Mouse (Mus musculus) neural tube, embryonic 10.5 days (tissue): ENCODE measurements around the gene Bace2.

ENCODE experiments used
- DNase-seq: peaks from one replicate; pipeline ENCODE4 v3.0.0-alpha.2; 2017; ENCODE audit warnings: low spot score; ENCODE audit errors: extremely low spot score

Bace2 gene

GRCm38 (mm10) chr16:97356499-97357187, at the start of gene Bace2:
Gene Bace2 (plus strand): TSS chr16:97356742.
- peak; percentile 81 for DNase-seq

GRCm38 (mm10) chr16:97307594-97307993, 48.9 kb upstream of the Bace2 start:
- no peak for DNase-seq

GRCm38 (mm10) chr16:97309796-97310569, 46.6 kb upstream of the Bace2 start:
- no peak for DNase-seq

- DNase-seq: no peak
These were observed 46.0 kb upstream of the Bace2 start for GRCm38 (mm10) chr16:97310570-97310846.

GRCm38 (mm10) chr16:97312960-97313686, 43.4 kb upstream of the Bace2 start:
- peak; percentile 84 for DNase-seq

GRCm38 (mm10) chr16:97321576-97321975, 35.0 kb upstream of the Bace2 start:
- no peak for DNase-seq

GRCm38 (mm10) chr16:97322604-97323003, 33.9 kb upstream of the Bace2 start:
- no peak for DNase-seq

- peak; percentile 20 for DNase-seq
These were observed 30.6 kb upstream of the Bace2 start for GRCm38 (mm10) chr16:97325975-97326374.

GRCm38 (mm10) chr16:97328602-97329001, 27.9 kb upstream of the Bace2 start:
- no peak for DNase-seq

- DNase-seq: no peak
These were observed 3.5 kb upstream of the Bace2 start for GRCm38 (mm10) chr16:97353013-97353412.

- no peak for DNase-seq
These were observed 1.9 kb upstream of the Bace2 start for GRCm38 (mm10) chr16:97354632-97355031.

GRCm38 (mm10) chr16:97357188-97357821, 763 bp downstream of the Bace2 start:
- peak; percentile 48 for DNase-seq

GRCm38 (mm10) chr16:97362231-97362888, 5.8 kb downstream of the Bace2 start:
- DNase-seq: no peak

GRCm38 (mm10) chr16:97366141-97366540, 9.6 kb downstream of the Bace2 start:
- DNase-seq: no peak

- no peak for DNase-seq
These were observed 13.7 kb downstream of the Bace2 start for GRCm38 (mm10) chr16:97370258-97370657.

- DNase-seq: no peak
These were observed 31.4 kb downstream of the Bace2 start for GRCm38 (mm10) chr16:97387955-97388354.

- no peak for DNase-seq
These were observed 34.7 kb downstream of the Bace2 start for GRCm38 (mm10) chr16:97391289-97391688.

GRCm38 (mm10) chr16:97391701-97392384, 35.3 kb downstream of the Bace2 start:
- no peak for DNase-seq

- no peak for DNase-seq
These were observed 39.9 kb downstream of the Bace2 start for GRCm38 (mm10) chr16:97396436-97396835.

- DNase-seq: no peak
These were observed 41.5 kb downstream of the Bace2 start for GRCm38 (mm10) chr16:97397945-97398531.
